In genomic region chr2:163472466-163472851, GRCm38 (mm10) we compare ENCODE assay signal across 8 mouse cellular contexts. TPM values are rescaled to one million over a fixed set of nuclear protein-coding genes. Genes with fewer than 3 reads are reported as not detected.
DNase-seq lines count a peak whose midpoint lies in the region; ATAC-seq and TF ChIP-seq lines count a peak whose summit lies in the region.

Fitm2 (minus strand) TSS chr2:163472629.

- H3K9me3 ChIP-seq in E14TG2a.4 (ENCODE audit: low read length): no peaks in the 10 kb centered on the region
- no peaks in the 10 kb centered on the region for H3K9me3 ChIP-seq in forebrain, embryonic 13.5 days (replicated peaks)
- H3K9me3 ChIP-seq in liver, postnatal 0 days (ENCODE audit: low read length): no peaks in the 10 kb centered on the region
- no peaks in the 10 kb centered on the region for H3K9me3 ChIP-seq in neural tube, embryonic 14.5 days (ENCODE audit: control insufficient read depth, low read length)

- TF ChIP-seq CTCF in E14TG2a.4 (conservative IDR thresholded peaks at IDR 0.05; ENCODE audit: low read length): peak; percentile 98
- peak; percentile 100 for TF ChIP-seq CTCF in liver, postnatal 0 days (IDR thresholded peaks at IDR 0.05; ENCODE audit: low read depth)

- H3K27me3 ChIP-seq in E14TG2a.4 (ENCODE audit: insufficient read depth, low read length): no peaks in the 10 kb centered on the region
- H3K27me3 ChIP-seq in forebrain, embryonic 13.5 days: no peaks in the 10 kb centered on the region
- H3K27me3 ChIP-seq in liver, postnatal 0 days (ENCODE audit: insufficient read depth, low read length): no peaks in the 10 kb centered on the region
- H3K27me3 ChIP-seq in neural tube, embryonic 14.5 days (ENCODE audit: control insufficient read depth, insufficient read depth, low read length): no peaks in the 10 kb centered on the region

- peak; percentile 97 for DNase-seq in c-Kit-positive CD71-positive TER-119-positive erythroid progenitor cells, embryonic 14.5 days (ENCODE audit: low spot score)
- DNase-seq in heart, postnatal 10 days: peak; percentile 95 to 96
- DNase-seq in large intestine, adult 2 months (ENCODE audit: low read depth, low spot score): peak; percentile 86
- DNase-seq in liver, postnatal 0 days: peak; percentile 98
- peak; percentile 97 for DNase-seq in testis, postnatal 10 days (ENCODE audit: low spot score)

- peak within 1 kb of the TSS; percentile 98 for H3K4me3 ChIP-seq in E14TG2a.4 (replicated peaks; ENCODE audit: low read length)
- H3K4me3 ChIP-seq in forebrain, embryonic 13.5 days: peak within 1 kb of the TSS; percentile 72
- peak within 1 kb of the TSS; percentile 77 for H3K4me3 ChIP-seq in liver, postnatal 0 days (ENCODE audit: low read depth, low read length)
- H3K4me3 ChIP-seq in neural tube, embryonic 14.5 days (ENCODE audit: low read depth, low read length): peak within 1 kb of the TSS; percentile 87

- H3K9ac ChIP-seq in forebrain, embryonic 13.5 days: peak within 1 kb of the TSS; percentile 84
- H3K9ac ChIP-seq in liver, postnatal 0 days (replicated peaks): peak within 1 kb of the TSS; percentile 78
- peak within 1 kb of the TSS; percentile 75 for H3K9ac ChIP-seq in neural tube, embryonic 14.5 days (replicated peaks; ENCODE audit: low read depth, low read length)

- under 1% methylated on average over 30 of the region's 30 CpGs for WGBS in forebrain, embryonic 13.5 days
- WGBS in large intestine, adult 2 months: under 1% methylated on average over 30 of the region's 30 CpGs
- under 1% methylated on average over 29 of the region's 30 CpGs for WGBS in liver, postnatal 0 days (ENCODE audit: insufficient replicate concordance)
- under 1% methylated on average over 27 of the region's 30 CpGs for WGBS in neural tube, embryonic 14.5 days

- ATAC-seq in forebrain, embryonic 13.5 days: peak; percentile 97
- ATAC-seq in liver, postnatal 0 days: peak; percentile 95
- peak; percentile 96 for ATAC-seq in neural tube, embryonic 14.5 days (ENCODE audit: low read depth)

- H3K4me1 ChIP-seq in E14TG2a.4 (replicated peaks; ENCODE audit: low read depth, low read length): peaks cover 52% of the 10 kb centered on the region
- H3K4me1 ChIP-seq in forebrain, embryonic 13.5 days: peaks cover 12% of the 10 kb centered on the region
- peaks cover 7% of the 10 kb centered on the region; the same call in 1 of the 2 replicates for H3K4me1 ChIP-seq in liver, postnatal 0 days (ENCODE audit: insufficient read depth)
- H3K4me1 ChIP-seq in neural tube, embryonic 14.5 days (ENCODE audit: control insufficient read depth, insufficient read depth, low read length): 0 out of 2 replicates have a peak, but pooled peaks cover 4% of the 10 kb centered on the region

- peak within 1 kb of the TSS; percentile 32; the same call in 1 of the 2 replicates for H3K27ac ChIP-seq in forebrain, embryonic 13.5 days
- H3K27ac ChIP-seq in liver, postnatal 0 days (ENCODE audit: low read depth): peak within 1 kb of the TSS; percentile 73
- H3K27ac ChIP-seq in neural tube, embryonic 14.5 days (ENCODE audit: low read depth, low read length): peak within 1 kb of the TSS; percentile 81

- peaks cover 33% of the 10 kb centered on the region for H3K36me3 ChIP-seq in E14TG2a.4 (ENCODE audit: insufficient read depth, low read length)
- H3K36me3 ChIP-seq in forebrain, embryonic 13.5 days (ENCODE audit: poor library complexity, severe bottlenecking): peaks cover 25% of the 10 kb centered on the region
- peaks cover 11% of the 10 kb centered on the region; the same call in 1 of the 2 replicates for H3K36me3 ChIP-seq in liver, postnatal 0 days (replicated peaks; ENCODE audit: insufficient read depth, low read length)
- H3K36me3 ChIP-seq in neural tube, embryonic 14.5 days (ENCODE audit: control insufficient read depth, insufficient read depth, low read length): peaks cover 14% of the 10 kb centered on the region

- intact Hi-C loops in heart, postnatal 10 days (cut with DNase I): loop anchor here (1.0 to 2.0 kb wide), 2 partner anchors 20 to 53 kb away; no protein-coding TSS in a partner anchor

- peak within 1 kb of the TSS; percentile 78 for H3K4me2 ChIP-seq in forebrain, embryonic 13.5 days
- peak within 1 kb of the TSS; percentile 91 for H3K4me2 ChIP-seq in liver, postnatal 0 days (ENCODE audit: low read depth, low read length)
- H3K4me2 ChIP-seq in neural tube, embryonic 14.5 days (ENCODE audit: low read depth, low read length): peak within 1 kb of the TSS; percentile 85

- TF ChIP-seq EP300 in liver, postnatal 0 days (IDR thresholded peaks at IDR 0.05; ENCODE audit: low read depth): no peak

RNA-seq across cellular contexts. Expression of gene Fitm2, which starts in this region (rescaled TPM):
- 10.2 and 11.0 TPM in 2 replicates for polyA plus RNA-seq in forebrain, embryonic 13.5 days (2015; fragmentation: Nextera tagmentation; extraction: Ambion mirVana)
- total RNA-seq in heart, postnatal 10 days (2021): 100 to 1,000 TPM in 1 of 2 experiments, 10 to 100 TPM in 1; 79.2 to 103 TPM
- 6.3 and 6.6 TPM in 2 replicates for polyA plus RNA-seq in large intestine, adult 2 months (2012; rRNA removed)
- 15.1 and 16.9 TPM in 2 replicates for polyA plus RNA-seq in liver, postnatal 0 days (2015; fragmentation: Nextera tagmentation; extraction: Ambion mirVana)
- polyA plus RNA-seq in neural tube, embryonic 14.5 days (2014; fragmentation: Nextera tagmentation; extraction: Ambion mirVana): 16.2 and 18.8 TPM in 2 replicates

Comparison
In these comparisons a context has a peak if more than half of its experiments do, and no peak if none do; other contexts are left out.
1. Peak in every context shown above with its lines: DNase-seq, ATAC-seq, H3K4me3 ChIP-seq and H3K27ac ChIP-seq.